In the genomic region with DNA sequence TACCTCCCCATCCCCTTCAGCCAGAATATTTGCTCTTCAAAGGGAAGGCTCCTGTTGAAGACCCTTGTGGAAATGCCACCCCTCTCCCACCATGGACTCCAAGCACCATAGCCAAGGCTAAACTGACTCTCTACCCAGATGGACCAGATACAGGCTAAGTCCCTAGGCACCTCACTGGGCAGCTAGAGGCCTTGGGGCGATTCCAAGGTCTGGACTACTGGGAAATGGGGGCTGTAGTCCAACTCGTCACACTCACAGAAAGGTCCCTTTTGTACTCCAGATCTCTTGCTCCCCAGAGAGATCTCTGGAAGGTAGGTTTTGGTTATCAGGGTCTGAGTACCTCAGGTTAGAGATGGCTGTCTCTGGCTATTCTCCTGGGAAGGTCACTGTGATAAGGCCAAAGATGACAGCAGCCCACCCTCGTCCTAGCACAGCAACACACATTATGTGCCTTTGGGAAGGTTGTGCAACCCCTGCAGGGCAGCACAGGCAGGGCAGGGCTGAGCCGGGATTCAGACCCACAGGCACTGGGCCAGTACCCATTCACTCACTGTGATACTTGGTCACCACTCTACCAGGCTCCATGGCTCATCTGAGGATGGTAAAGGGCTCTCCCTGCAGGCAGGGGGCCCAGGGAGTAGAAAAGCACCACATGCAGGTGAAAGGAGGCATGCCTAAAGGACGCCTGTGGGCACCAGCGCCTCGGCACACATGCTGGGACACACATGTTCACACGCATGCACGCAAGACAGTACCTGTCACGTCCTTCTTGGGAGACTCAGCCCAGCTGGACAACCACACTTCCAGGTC, we compare ENCODE assay signal across 8 mouse cellular contexts.
DNase-seq lines count a peak whose midpoint lies in the region; ATAC-seq and TF ChIP-seq lines count a peak whose summit lies in the region.

No protein-coding gene starts in this region.

- no peak; the same call in 1 of the 2 replicates for TF ChIP-seq CTCF in gastrocnemius, adult 2 months (IDR thresholded peaks at IDR 0.05)

- peak overlapping the region; percentile 65 for H3K4me3 ChIP-seq in gastrocnemius, adult 2 months
- H3K4me3 ChIP-seq in neural tube, embryonic 11.5 days (ENCODE audit: low read depth, low read length) = no peak overlapping the region
- peak overlapping the region; percentile 21 for H3K4me3 ChIP-seq in limb, embryonic 10.5 days
- H3K4me3 ChIP-seq in stomach, embryonic 16.5 days (replicated peaks; ENCODE audit: low read length) = no peak overlapping the region

- no peaks in the 10 kb centered on the region for H3K27me3 ChIP-seq in neural tube, embryonic 11.5 days (ENCODE audit: control insufficient read depth, insufficient read depth, low read length)
- H3K27me3 ChIP-seq in limb, embryonic 10.5 days (ENCODE audit: low read depth, poor library complexity, severe bottlenecking) = no peaks in the 10 kb centered on the region
- no peaks in the 10 kb centered on the region for H3K27me3 ChIP-seq in stomach, embryonic 16.5 days (ENCODE audit: control insufficient read depth, insufficient read depth, low read length)

- H3K9me3 ChIP-seq in neural tube, embryonic 11.5 days (ENCODE audit: control insufficient read depth, low read length) = no peaks in the 10 kb centered on the region
- no peaks in the 10 kb centered on the region for H3K9me3 ChIP-seq in limb, embryonic 10.5 days (replicated peaks)
- H3K9me3 ChIP-seq in stomach, embryonic 16.5 days (replicated peaks; ENCODE audit: control insufficient read depth, low read length) = no peaks in the 10 kb centered on the region

- no peaks in the 10 kb centered on the region for H3K36me3 ChIP-seq in neural tube, embryonic 11.5 days (ENCODE audit: control insufficient read depth, insufficient read depth, low read length)
- H3K36me3 ChIP-seq in limb, embryonic 10.5 days = no peaks in the 10 kb centered on the region
- H3K36me3 ChIP-seq in stomach, embryonic 16.5 days (ENCODE audit: control insufficient read depth, insufficient read depth, low read length) = no peaks in the 10 kb centered on the region

- H3K4me2 ChIP-seq in neural tube, embryonic 11.5 days (ENCODE audit: low read depth) = no peak overlapping the region
- peak overlapping the region; percentile 20; the same call in 1 of the 2 replicates for H3K4me2 ChIP-seq in stomach, embryonic 16.5 days (ENCODE audit: low read depth, low read length)

- DNase-seq in gastrocnemius, adult 2 months = peak; percentile 43
- no peak for DNase-seq in gastrocnemius, postnatal 14 days
- no peak for DNase-seq in neural tube, embryonic 11.5 days (ENCODE audit: low spot score)
- no peak for DNase-seq in neural tube, embryonic 10.5 days (ENCODE audit: extremely low spot score, low spot score)
- DNase-seq in limb, embryonic 10.5 days (ENCODE audit: low spot score) = no peak
- DNase-seq in left cerebral cortex, postnatal 36 days (ENCODE audit: low spot score in 2 of 2) = no peak
- DNase-seq in thymus, adult 18-20 months = no peak

- H3K27ac ChIP-seq in gastrocnemius, adult 2 months = peak overlapping the region; percentile 77
- H3K27ac ChIP-seq in neural tube, embryonic 11.5 days (ENCODE audit: low read depth, low read length) = 0 out of 2 replicates have a peak overlapping the region, but pooled peaks have one; percentile 8
- H3K27ac ChIP-seq in limb, embryonic 10.5 days = peak overlapping the region; percentile 85
- peak overlapping the region; percentile 51; the same call in 1 of the 2 replicates for H3K27ac ChIP-seq in stomach, embryonic 16.5 days (ENCODE audit: low read length)

- no peak overlapping the region for H3K9ac ChIP-seq in neural tube, embryonic 11.5 days (ENCODE audit: low read length)
- H3K9ac ChIP-seq in stomach, embryonic 16.5 days (ENCODE audit: low read length) = peak overlapping the region; percentile 58; the same call in 1 of the 2 replicates

- WGBS in neural tube, embryonic 11.5 days = 73% methylated on average over 10 of the region's 10 CpGs
- WGBS in limb, embryonic 10.5 days = 64% methylated on average over 10 of the region's 10 CpGs
- WGBS in stomach, embryonic 16.5 days = 69% methylated on average over 10 of the region's 10 CpGs

- intact Hi-C loops in gastrocnemius, adult 2 months (cut with DNase I) = loop anchor here (5.0 kb wide), 1 partner anchor 42 kb away; no protein-coding TSS in a partner anchor
- intact Hi-C loops in gastrocnemius, postnatal 14 days (cut with DNase I; ENCODE audit: low total_unique reads) = no loop called here
- intact Hi-C loops in left cerebral cortex, postnatal 36 days (cut with DNase I) = no loop called here

- H3K4me1 ChIP-seq in neural tube, embryonic 11.5 days (ENCODE audit: control insufficient read depth, insufficient read depth, low read length) = peaks cover 17% of the 10 kb centered on the region
- H3K4me1 ChIP-seq in limb, embryonic 10.5 days = peaks cover 90% of the 10 kb centered on the region
- H3K4me1 ChIP-seq in stomach, embryonic 16.5 days (ENCODE audit: control insufficient read depth, insufficient read depth, low read length) = peaks cover 74% of the 10 kb centered on the region

- ATAC-seq in neural tube, embryonic 11.5 days (ENCODE audit: insufficient read depth, low FRiP score, low TSS enrichment) = no peak
- ATAC-seq in stomach, embryonic 16.5 days (ENCODE audit: insufficient read depth, low FRiP score) = no peak

Comparison
In these comparisons a context has a peak if more than half of its experiments do, and no peak if none do; other contexts are left out.
1. H3K27ac ChIP-seq: peak in every context shown above with its lines; median percentile 85 in limb, embryonic 10.5 days; 77 in gastrocnemius, adult 2 months; 51 in stomach, embryonic 16.5 days; 8 in neural tube, embryonic 11.5 days.
2. H3K4me3 ChIP-seq: peak in gastrocnemius, adult 2 months (single experiment) and limb, embryonic 10.5 days (single experiment); none in neural tube, embryonic 11.5 days (single experiment) and stomach, embryonic 16.5 days (single experiment).